ENCODE assay signal across 13 mouse cellular contexts in the genomic region with DNA sequence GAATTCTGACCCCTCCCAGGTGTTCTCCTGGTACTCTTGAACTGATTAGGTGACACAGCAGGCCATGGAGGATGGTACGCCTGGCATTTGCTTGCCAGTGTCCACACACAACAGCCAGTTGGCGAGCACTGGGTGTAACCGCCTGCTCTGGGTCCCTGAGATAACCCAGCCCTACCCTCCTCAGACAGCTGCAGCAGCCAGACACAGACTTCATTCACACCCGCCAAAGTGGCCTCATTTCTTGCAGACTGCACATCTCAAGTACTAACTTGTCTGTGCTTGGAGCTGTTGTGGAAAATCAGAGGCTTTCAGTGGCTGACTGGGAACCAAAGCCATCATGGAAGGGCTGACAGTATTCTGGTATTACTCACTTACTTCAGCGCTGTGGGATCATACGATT. TPM values are rescaled to one million over a fixed set of nuclear protein-coding genes. Genes with fewer than 3 reads are reported as not detected.
DNase-seq lines count a peak whose midpoint lies in the region; ATAC-seq lines count a peak whose summit lies in the region.
"Had no signal": no experiment of that assay in that cellular context is flagged by ENCODE, and none has a peak within 500 bp of the region (broad histone marks: within the 10 kb centered on the region; RNA-seq: fewer than 3 reads in every experiment).

No protein-coding gene starts in this region.

- 0 out of 2 replicates have a peak, but pooled peaks cover 4% of the 10 kb centered on the region for H3K27me3 ChIP-seq in heart, embryonic 11.5 days (ENCODE audit: control insufficient read depth, insufficient read depth, low read length)

- DNase-seq in heart, postnatal 36 days: no peak
- peak; percentile 64 for DNase-seq in brain, adult 2 months (ENCODE audit: low read depth, low spot score)
- DNase-seq in thymus, postnatal 36 days: no peak
- DNase-seq in layer of hippocampus, postnatal 36 days: no peak
- DNase-seq in adrenal gland, postnatal 10 days: no peak
- DNase-seq: adrenal gland, postnatal 36 days; kidney, adult 9 months had no signal

- no peak overlapping the region for H3K4me3 ChIP-seq in heart, embryonic 11.5 days (ENCODE audit: low read depth, low read length)
- H3K4me3 ChIP-seq: forebrain, embryonic 13.5 days; neural tube, embryonic 15.5 days had no signal

- peaks cover 11% of the 10 kb centered on the region for H3K4me1 ChIP-seq in heart, embryonic 11.5 days (ENCODE audit: control insufficient read depth, insufficient read depth, low read length)
- H3K4me1 ChIP-seq: forebrain, embryonic 13.5 days; neural tube, embryonic 15.5 days had no signal

- WGBS in heart, embryonic 11.5 days (ENCODE audit: insufficient replicate concordance): 40% methylated on average over 6 of the region's 6 CpGs

- no peaks in the 10 kb centered on the region for H3K36me3 ChIP-seq in heart, embryonic 11.5 days (ENCODE audit: control insufficient read depth, insufficient read depth, low read length)
- H3K36me3 ChIP-seq: neural tube, embryonic 15.5 days had no signal

- peak overlapping the region; percentile 27; the same call in 1 of the 2 replicates for H3K4me2 ChIP-seq in heart, embryonic 11.5 days
- H3K4me2 ChIP-seq: forebrain, embryonic 13.5 days; neural tube, embryonic 15.5 days had no signal

- no peak overlapping the region for H3K9ac ChIP-seq in heart, embryonic 11.5 days (ENCODE audit: low read depth, low read length)
- H3K9ac ChIP-seq: forebrain, embryonic 13.5 days; neural tube, embryonic 15.5 days had no signal

- intact Hi-C loops in heart, postnatal 36 days (cut with DNase I): loop anchor here (5.0 kb wide), 1 partner anchor 457 kb away; no protein-coding TSS in a partner anchor

- H3K27ac ChIP-seq in heart, embryonic 11.5 days (ENCODE audit: low read depth, low read length): peak overlapping the region; percentile 70
- H3K27ac ChIP-seq: forebrain, embryonic 13.5 days; neural tube, embryonic 15.5 days had no signal

- peak; percentile 80 for ATAC-seq in heart, embryonic 11.5 days (replicated peaks; ENCODE audit: insufficient number of reproducible peaks, low FRiP score, low TSS enrichment)
- ATAC-seq in erythroid progenitor cell, adult 5-6 weeks (replicated peaks; ENCODE audit: low FRiP score, poor library complexity, severe bottlenecking): peak; percentile 96
- ATAC-seq in megakaryocyte progenitor cell, adult 5-6 weeks (replicated peaks; ENCODE audit: poor library complexity): peak; percentile 86
- ATAC-seq: forebrain, embryonic 13.5 days had no signal

- H3K9me3 ChIP-seq in heart, embryonic 11.5 days (replicated peaks; ENCODE audit: control insufficient read depth, low read length): no peaks in the 10 kb centered on the region
- H3K9me3 ChIP-seq: forebrain, embryonic 13.5 days; neural tube, embryonic 15.5 days had no signal

RNA-seq across cellular contexts. Expression of a gene that starts 7.6 kb away (rescaled TPM):
- 0.46 and 0.53 TPM in 2 replicates for polyA plus RNA-seq in heart, embryonic 11.5 days (2014; fragmentation: Nextera tagmentation; extraction: Ambion mirVana)
- total RNA-seq in heart, postnatal 36 days (2021): under 1 TPM; 0.64 to 0.79 TPM
- 1.7 TPM in 1 of 2 replicates, not detected in the other for total RNA-seq in erythroid progenitor cell, adult 5-6 weeks (2015; ENCODE audit: low replicate concordance)
- total RNA-seq in erythroid progenitor cell, adult 5-6 weeks (2017; ENCODE audit: low replicate concordance): not detected in 2 replicates
- not detected in 2 replicates for total RNA-seq in megakaryocyte progenitor cell, adult 5-6 weeks (2015)
- not detected in 2 replicates for total RNA-seq in megakaryocyte progenitor cell, adult 5-6 weeks (2017)
- total RNA-seq in layer of hippocampus, postnatal 36 days (2021): not detected
- 1 to 10 TPM; 1.7 to 2.0 TPM for total RNA-seq in adrenal gland, postnatal 10 days (2021)
- total RNA-seq: left cerebral cortex, postnatal 36 days had no signal
- polyA plus RNA-seq: forebrain, embryonic 13.5 days; neural tube, embryonic 15.5 days had no signal

RNA-seq across cellular contexts. Expression of a gene that starts 34.6 kb away (rescaled TPM):
- polyA plus RNA-seq in heart, embryonic 11.5 days (2014; fragmentation: Nextera tagmentation; extraction: Ambion mirVana): 89.4 and 89.9 TPM in 2 replicates
- total RNA-seq in heart, postnatal 36 days (2021): 10 to 100 TPM; 43.9 to 58.0 TPM
- 47.9 and 52.0 TPM in 2 replicates for total RNA-seq in erythroid progenitor cell, adult 5-6 weeks (2015; ENCODE audit: low replicate concordance)
- 38.4 and 43.1 TPM in 2 replicates for total RNA-seq in erythroid progenitor cell, adult 5-6 weeks (2017; ENCODE audit: low replicate concordance)
- 4.0 and 7.8 TPM in 2 replicates for total RNA-seq in megakaryocyte progenitor cell, adult 5-6 weeks (2015)
- 1.8 and 4.9 TPM in 2 replicates for total RNA-seq in megakaryocyte progenitor cell, adult 5-6 weeks (2017)
- 1 to 10 TPM; 3.9 to 6.0 TPM for total RNA-seq in layer of hippocampus, postnatal 36 days (2021)
- total RNA-seq in adrenal gland, postnatal 10 days (2021): 10 to 100 TPM; 30.2 to 38.2 TPM
